20 mouse cellular contexts compared by ENCODE assay signal in genomic region chr7:72159513-72160063, GRCm38 (mm10).
DNase-seq lines count a peak whose midpoint lies in the region; ATAC-seq and TF ChIP-seq lines count a peak whose summit lies in the region.
"Had no signal": no experiment of that assay in that cellular context is flagged by ENCODE, and none has a peak within 500 bp of the region (broad histone marks: within the 10 kb centered on the region; RNA-seq: fewer than 3 reads in every experiment).

No protein-coding gene starts in this region.

- no peak overlapping the region for H3K4me3 ChIP-seq in stomach, embryonic 14.5 days (ENCODE audit: low read depth, low read length)
- H3K4me3 ChIP-seq in stomach, postnatal 0 days (ENCODE audit: low read depth, low read length): no peak overlapping the region
- H3K4me3 ChIP-seq: embryonic facial prominence, embryonic 12.5 days; erythroblast, embryonic 14.5 days; forebrain, embryonic 13.5 days; liver, embryonic 15.5 days; midbrain, embryonic 13.5 days; neural tube, embryonic 13.5 days had no signal

- intact Hi-C loops in left cerebral cortex, postnatal 10 days (cut with DNase I): loop anchor here (10.0 kb wide), 1 partner anchor 285 kb away; no protein-coding TSS in a partner anchor

- H3K4me2 ChIP-seq in stomach, embryonic 14.5 days (replicated peaks; ENCODE audit: low read depth, low read length): no peak overlapping the region
- H3K4me2 ChIP-seq in stomach, postnatal 0 days (replicated peaks; ENCODE audit: low read depth): no peak overlapping the region
- H3K4me2 ChIP-seq: embryonic facial prominence, embryonic 12.5 days; forebrain, embryonic 13.5 days; liver, embryonic 15.5 days; midbrain, embryonic 13.5 days; neural tube, embryonic 13.5 days had no signal

- WGBS in stomach, embryonic 14.5 days: 56% methylated on average over 4 of the region's 4 CpGs
- 58% methylated on average over 4 of the region's 4 CpGs for WGBS in stomach, postnatal 0 days

- no peak for TF ChIP-seq EP300 in stomach, postnatal 0 days (optimal IDR thresholded peaks at IDR 0.05)

- no peak overlapping the region for H3K9ac ChIP-seq in stomach, embryonic 14.5 days (replicated peaks; ENCODE audit: low read depth, low read length)
- no peak overlapping the region for H3K9ac ChIP-seq in stomach, postnatal 0 days (ENCODE audit: low read length)
- H3K9ac ChIP-seq: embryonic facial prominence, embryonic 12.5 days; forebrain, embryonic 13.5 days; liver, embryonic 15.5 days; midbrain, embryonic 13.5 days; neural tube, embryonic 13.5 days had no signal

- H3K27ac ChIP-seq in stomach, embryonic 14.5 days (ENCODE audit: low read length): peak overlapping the region; percentile 55; the same call in 1 of the 2 replicates
- no peak overlapping the region for H3K27ac ChIP-seq in stomach, postnatal 0 days (replicated peaks)
- H3K27ac ChIP-seq: embryonic facial prominence, embryonic 12.5 days; forebrain, embryonic 13.5 days; liver, embryonic 15.5 days; midbrain, embryonic 13.5 days; neural tube, embryonic 13.5 days had no signal

- H3K27me3 ChIP-seq in stomach, embryonic 14.5 days (ENCODE audit: control insufficient read depth, insufficient read depth, low read length): no peaks in the 10 kb centered on the region
- no peaks in the 10 kb centered on the region for H3K27me3 ChIP-seq in stomach, postnatal 0 days (ENCODE audit: control insufficient read depth, insufficient read depth, low read length)
- H3K27me3 ChIP-seq: embryonic facial prominence, embryonic 12.5 days; forebrain, embryonic 13.5 days; liver, embryonic 15.5 days; midbrain, embryonic 13.5 days had no signal

- no peaks in the 10 kb centered on the region for H3K36me3 ChIP-seq in stomach, embryonic 14.5 days (ENCODE audit: control insufficient read depth, insufficient read depth, low read length)
- no peaks in the 10 kb centered on the region for H3K36me3 ChIP-seq in stomach, postnatal 0 days (ENCODE audit: control insufficient read depth, insufficient read depth, low read length)
- H3K36me3 ChIP-seq: embryonic facial prominence, embryonic 12.5 days; liver, embryonic 15.5 days; midbrain, embryonic 13.5 days; neural tube, embryonic 13.5 days had no signal

- peak; percentile 14 to 48 for DNase-seq in adrenal gland, adult (ENCODE audit: inconsistent age in 2 of 2, low spot score in 1 of 2)
- DNase-seq in adrenal gland, adult 18-20 months (ENCODE audit: low spot score in 2 of 2): no peak
- DNase-seq in stomach, postnatal 0 days (ENCODE audit: low spot score): no peak
- DNase-seq in kidney, postnatal 14 days: peak; percentile 60
- DNase-seq in left cerebral cortex, postnatal 10 days (ENCODE audit: extremely low spot score in 1 of 2, low spot score in 2 of 2): no peak
- DNase-seq in right cerebral cortex, postnatal 36 days (ENCODE audit: low spot score in 2 of 2): no peak
- DNase-seq: cerebellum, adult 18-20 months; cerebellum, postnatal 25 days; gastrocnemius, postnatal 10 days; lung, postnatal 10 days; spleen, adult 18-20 months; thymus, adult 18-20 months had no signal

- no peak for ATAC-seq in stomach, embryonic 14.5 days (ENCODE audit: insufficient number of reproducible peaks, insufficient read depth, low FRiP score, low read depth)
- ATAC-seq in stomach, postnatal 0 days (ENCODE audit: low FRiP score, low TSS enrichment): no peak
- no peak for ATAC-seq in granulocyte monocyte progenitor cell, adult 5-6 weeks (replicated peaks; ENCODE audit: poor library complexity, severe bottlenecking)
- ATAC-seq: forebrain, embryonic 13.5 days; midbrain, embryonic 13.5 days had no signal

- 0 out of 2 replicates have a peak, but pooled peaks cover 5% of the 10 kb centered on the region for H3K4me1 ChIP-seq in stomach, embryonic 14.5 days (ENCODE audit: control insufficient read depth, insufficient read depth, low read length)
- H3K4me1 ChIP-seq in stomach, postnatal 0 days (replicated peaks; ENCODE audit: control insufficient read depth, insufficient read depth): no peaks in the 10 kb centered on the region
- H3K4me1 ChIP-seq: embryonic facial prominence, embryonic 12.5 days; forebrain, embryonic 13.5 days; liver, embryonic 15.5 days; midbrain, embryonic 13.5 days; neural tube, embryonic 13.5 days had no signal

- no peaks in the 10 kb centered on the region for H3K9me3 ChIP-seq in stomach, embryonic 14.5 days (ENCODE audit: control insufficient read depth, low read depth, low read length)
- H3K9me3 ChIP-seq in stomach, postnatal 0 days (ENCODE audit: control insufficient read depth, low read length): no peaks in the 10 kb centered on the region
- H3K9me3 ChIP-seq: embryonic facial prominence, embryonic 12.5 days; forebrain, embryonic 13.5 days; liver, embryonic 15.5 days; midbrain, embryonic 13.5 days; neural tube, embryonic 13.5 days had no signal

- no peak for TF ChIP-seq CTCF in stomach, postnatal 0 days (IDR thresholded peaks at IDR 0.05; ENCODE audit: low read depth)

Comparison
In these comparisons a context has a peak if more than half of its experiments do, and no peak if none do; other contexts are left out.
1. DNase-seq: peak in adrenal gland, adult (2 of 2) and kidney, postnatal 14 days (single experiment); none in adrenal gland, adult 18-20 months (0 of 2), stomach, postnatal 0 days (single experiment), left cerebral cortex, postnatal 10 days (0 of 2) and right cerebral cortex, postnatal 36 days (0 of 2).